In the genomic region with DNA sequence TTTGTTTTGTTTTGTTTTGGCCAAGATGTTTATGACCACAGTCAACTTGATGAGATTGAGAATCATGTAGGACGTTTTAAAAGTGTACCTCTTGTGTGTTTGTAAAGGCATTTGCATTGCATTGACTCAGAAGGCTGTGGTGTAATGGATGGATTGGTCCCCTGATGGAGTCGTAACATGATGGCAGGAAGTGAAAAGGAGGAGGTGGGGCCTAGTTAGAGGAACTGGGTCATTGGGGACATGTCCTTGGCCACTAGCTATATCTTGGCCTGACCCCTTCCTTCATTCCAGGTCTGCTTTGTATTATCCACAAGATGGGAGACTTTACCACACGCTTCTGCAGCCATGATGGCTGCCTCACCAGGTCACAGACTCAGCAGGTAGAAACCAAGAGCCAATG, we compare ENCODE assay signal across 24 mouse cellular contexts. TPM values are rescaled to one million over a fixed set of nuclear protein-coding genes. Genes with fewer than 3 reads are reported as not detected.
"Had no signal": no experiment of that assay in that cellular context is flagged by ENCODE, and none has a peak within 500 bp of the region (broad histone marks: within the 10 kb centered on the region; RNA-seq: fewer than 3 reads in every experiment).

No protein-coding gene starts in this region.

- H3K9ac ChIP-seq: heart, embryonic 13.5 days; heart, embryonic 15.5 days; hindbrain, embryonic 13.5 days; intestine, embryonic 15.5 days; limb, embryonic 13.5 days; limb, embryonic 15.5 days; liver, embryonic 12.5 days; liver, embryonic 14.5 days had no signal

- H3K36me3 ChIP-seq: heart, embryonic 13.5 days; heart, embryonic 15.5 days; hindbrain, embryonic 13.5 days; intestine, embryonic 15.5 days; limb, embryonic 13.5 days; limb, embryonic 15.5 days; liver, embryonic 12.5 days had no signal

- H3K4me1 ChIP-seq: intestine, embryonic 15.5 days had no signal

- DNase-seq: gastrocnemius, postnatal 25 days; heart, adult 11 months; heart, adult 2 months; heart, postnatal 14 days; heart, postnatal 36 days; kidney, adult 18-20 months; kidney, adult 8-10 months; kidney, postnatal 10 days; kidney, postnatal 25 days; kidney, postnatal 4 days; layer of hippocampus, adult 9-11 months; layer of hippocampus, postnatal 36 days; left cerebral cortex, postnatal 4 days had no signal

- H3K27me3 ChIP-seq: heart, embryonic 13.5 days; heart, embryonic 15.5 days; hindbrain, embryonic 13.5 days; intestine, embryonic 15.5 days; limb, embryonic 13.5 days; limb, embryonic 15.5 days; liver, embryonic 12.5 days had no signal

- H3K9me3 ChIP-seq: heart, embryonic 13.5 days; heart, embryonic 15.5 days; hindbrain, embryonic 13.5 days; intestine, embryonic 15.5 days; limb, embryonic 13.5 days; limb, embryonic 15.5 days; liver, embryonic 12.5 days had no signal

- H3K4me3 ChIP-seq: heart, adult 2 months; heart, embryonic 13.5 days; heart, embryonic 15.5 days; hindbrain, embryonic 13.5 days; intestine, embryonic 15.5 days; limb, embryonic 13.5 days; limb, embryonic 15.5 days; liver, embryonic 12.5 days had no signal

- H3K27ac ChIP-seq: heart, adult 2 months; heart, embryonic 13.5 days; heart, embryonic 15.5 days; hindbrain, embryonic 13.5 days; hindbrain, postnatal 0 days; intestine, embryonic 15.5 days; limb, embryonic 13.5 days; limb, embryonic 15.5 days; liver, embryonic 12.5 days; liver, embryonic 14.5 days had no signal

RNA-seq across cellular contexts. Expression of a gene that starts 50.7 kb away (rescaled TPM):
- total RNA-seq: heart, adult 2 months; heart, postnatal 14 days; heart, postnatal 36 days; hematopoietic stem cell, adult 5-6 weeks; liver, adult 2 months had no signal
- polyA plus RNA-seq: liver, adult 2 months had no signal
